Mouse (Mus musculus): ENCODE measurements around the gene Vmn1r132.
"Not testable (repeated sequence)": the region's sequence is repeated elsewhere in the genome, so short reads cannot be mapped to it uniquely, and the experiment has no call there.

Gene Vmn1r132

DNA sequence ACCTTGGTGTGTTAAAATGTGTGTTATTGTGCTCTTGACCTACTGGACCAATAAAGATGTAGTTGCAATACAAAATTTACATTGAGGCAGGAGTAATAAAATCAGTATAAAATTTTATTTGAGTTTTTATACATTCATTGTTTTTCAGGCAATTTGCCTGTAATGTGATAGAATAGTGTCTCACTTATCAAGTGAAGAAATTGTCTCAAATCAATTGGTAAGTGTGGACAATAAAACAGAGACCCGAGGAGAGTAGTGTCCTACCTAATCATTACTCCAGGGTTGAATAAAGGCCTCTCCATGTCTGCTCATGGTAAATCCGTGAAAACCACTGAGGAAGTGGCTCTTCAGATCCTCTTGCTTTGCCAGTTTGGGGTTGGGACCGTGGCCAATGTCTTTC lies at the start of gene Vmn1r132:
Gene Vmn1r132 (plus strand): TSS at position 301 of the 400 bp plus-strand sequence.
- DNase-seq (ENCODE audit: low read depth, low spot score): not testable (repeated sequence)
